25 mouse cellular contexts compared by ENCODE assay signal in the genomic region with DNA sequence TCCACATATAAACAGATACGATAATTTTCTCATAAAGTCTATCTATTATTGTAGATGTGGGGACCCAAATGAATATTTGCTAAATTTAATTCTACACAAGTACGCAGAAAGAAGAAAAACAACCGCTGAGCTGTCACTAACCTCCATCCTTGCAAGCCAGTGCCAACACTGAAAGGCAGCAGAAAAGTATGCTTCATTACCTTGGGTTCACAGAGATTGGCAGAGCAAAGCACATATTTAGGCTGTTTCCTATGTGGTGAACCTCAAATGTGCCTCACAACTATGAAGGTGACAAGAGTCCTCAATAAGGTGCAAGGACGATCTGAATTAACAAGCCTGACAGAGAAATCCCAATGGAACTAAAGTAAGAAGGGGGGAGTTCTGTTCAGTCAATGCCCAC.
DNase-seq lines count a peak whose midpoint lies in the region; ATAC-seq and TF ChIP-seq lines count a peak whose summit lies in the region.
"Had no signal": no experiment of that assay in that cellular context is flagged by ENCODE, and none has a peak within 500 bp of the region (broad histone marks: within the 10 kb centered on the region; RNA-seq: fewer than 3 reads in every experiment).

No protein-coding gene starts in this region.

- H3K27ac ChIP-seq in forebrain, embryonic 13.5 days: no peak overlapping the region
- H3K27ac ChIP-seq in forebrain, embryonic 10.5 days: no peak overlapping the region
- H3K27ac ChIP-seq in kidney, embryonic 15.5 days: peak overlapping the region; percentile 32; the same call in 1 of the 2 replicates
- no peak overlapping the region for H3K27ac ChIP-seq in forebrain, embryonic 16.5 days (ENCODE audit: low read length)
- H3K27ac ChIP-seq: embryonic facial prominence, embryonic 10.5 days; embryonic facial prominence, embryonic 13.5 days; gastrocnemius, adult 2 months; hindbrain, embryonic 12.5 days; hindbrain, embryonic 15.5 days had no signal

- no peak for TF ChIP-seq POLR2A in brain, embryonic 14.5 days (IDR thresholded peaks at IDR 0.05; ENCODE audit: borderline replicate concordance, extremely low read depth, insufficient read depth, insufficient read length, poor library complexity, severe bottlenecking)

- DNase-seq in forebrain, embryonic 10.5 days (ENCODE audit: extremely low spot score, low spot score): no peak
- no peak for DNase-seq in kidney, postnatal 36 days
- peak; percentile 58 for DNase-seq in brain, embryonic 14.5 days (ENCODE audit: low read depth)
- DNase-seq in left cerebral cortex, adult 18-20 months (ENCODE audit: low spot score in 2 of 2): no peak
- DNase-seq: adrenal gland, adult 8-10 months; adrenal gland, postnatal 25 days; cerebellum, adult 18-20 months; cerebellum, adult 9-10 months; cerebellum, postnatal 36 days; embryo, embryonic 11 days; gastrocnemius, adult 2 months; gastrocnemius, postnatal 14 days; heart, adult 11 months had no signal

- H3K9ac ChIP-seq in forebrain, embryonic 13.5 days: no peak overlapping the region
- H3K9ac ChIP-seq in kidney, embryonic 15.5 days: no peak overlapping the region
- H3K9ac ChIP-seq in forebrain, embryonic 16.5 days (replicated peaks; ENCODE audit: low read depth, low read length): no peak overlapping the region
- H3K9ac ChIP-seq: embryonic facial prominence, embryonic 13.5 days; hindbrain, embryonic 12.5 days; hindbrain, embryonic 15.5 days had no signal

- no peaks in the 10 kb centered on the region for H3K36me3 ChIP-seq in forebrain, embryonic 13.5 days (ENCODE audit: poor library complexity, severe bottlenecking)
- no peaks in the 10 kb centered on the region for H3K36me3 ChIP-seq in forebrain, embryonic 10.5 days (replicated peaks)
- no peaks in the 10 kb centered on the region for H3K36me3 ChIP-seq in kidney, embryonic 15.5 days
- H3K36me3 ChIP-seq in forebrain, embryonic 16.5 days (ENCODE audit: control insufficient read depth, insufficient read depth): no peaks in the 10 kb centered on the region
- H3K36me3 ChIP-seq: embryonic facial prominence, embryonic 10.5 days; embryonic facial prominence, embryonic 13.5 days; hindbrain, embryonic 12.5 days; hindbrain, embryonic 15.5 days had no signal

- H3K4me1 ChIP-seq in forebrain, embryonic 13.5 days: no peaks in the 10 kb centered on the region
- no peaks in the 10 kb centered on the region for H3K4me1 ChIP-seq in forebrain, embryonic 10.5 days
- no peaks in the 10 kb centered on the region for H3K4me1 ChIP-seq in kidney, embryonic 15.5 days
- H3K4me1 ChIP-seq in forebrain, embryonic 16.5 days (replicated peaks; ENCODE audit: control insufficient read depth, insufficient read depth, low read length): no peaks in the 10 kb centered on the region
- H3K4me1 ChIP-seq: embryonic facial prominence, embryonic 10.5 days; embryonic facial prominence, embryonic 13.5 days; hindbrain, embryonic 12.5 days; hindbrain, embryonic 15.5 days had no signal

- H3K9me3 ChIP-seq in forebrain, embryonic 13.5 days (replicated peaks): no peaks in the 10 kb centered on the region
- no peaks in the 10 kb centered on the region for H3K9me3 ChIP-seq in forebrain, embryonic 10.5 days
- no peaks in the 10 kb centered on the region for H3K9me3 ChIP-seq in kidney, embryonic 15.5 days (replicated peaks)
- H3K9me3 ChIP-seq in forebrain, embryonic 16.5 days (ENCODE audit: control insufficient read depth, low read length): no peaks in the 10 kb centered on the region
- H3K9me3 ChIP-seq: embryonic facial prominence, embryonic 10.5 days; embryonic facial prominence, embryonic 13.5 days; hindbrain, embryonic 12.5 days; hindbrain, embryonic 15.5 days had no signal

- no peak overlapping the region for H3K4me3 ChIP-seq in forebrain, embryonic 13.5 days
- no peak overlapping the region for H3K4me3 ChIP-seq in forebrain, embryonic 10.5 days
- H3K4me3 ChIP-seq in kidney, embryonic 15.5 days (replicated peaks): no peak overlapping the region
- no peak overlapping the region for H3K4me3 ChIP-seq in forebrain, embryonic 16.5 days (replicated peaks; ENCODE audit: low read length)
- H3K4me3 ChIP-seq: embryonic facial prominence, embryonic 10.5 days; embryonic facial prominence, embryonic 13.5 days; erythroblast, embryonic 14.5 days; gastrocnemius, adult 2 months; hindbrain, embryonic 12.5 days; hindbrain, embryonic 15.5 days had no signal

- peak; percentile 65 for ATAC-seq in forebrain, embryonic 13.5 days
- no peak for ATAC-seq in kidney, embryonic 15.5 days (replicated peaks; ENCODE audit: low FRiP score)
- ATAC-seq in forebrain, embryonic 16.5 days: 0 out of 2 replicates have a peak, but pooled peaks have one; percentile 43
- ATAC-seq: activated CD4-positive, CD25-positive, alpha-beta regulatory T cell, adult 4 months; CD4-positive, CD25-positive, alpha-beta regulatory T cell, adult 4 months; intestine, postnatal 0 days had no signal

- H3K4me2 ChIP-seq in forebrain, embryonic 13.5 days: no peak overlapping the region
- no peak overlapping the region for H3K4me2 ChIP-seq in kidney, embryonic 15.5 days
- no peak overlapping the region for H3K4me2 ChIP-seq in forebrain, embryonic 16.5 days (ENCODE audit: low read length)
- H3K4me2 ChIP-seq: embryonic facial prominence, embryonic 13.5 days; heart, embryonic 11.5 days; hindbrain, embryonic 12.5 days; hindbrain, embryonic 15.5 days had no signal

- TF ChIP-seq CTCF in brain, embryonic 14.5 days (IDR thresholded peaks at IDR 0.05; ENCODE audit: borderline replicate concordance, extremely low read depth, insufficient read depth, insufficient read length): no peak

- H3K27me3 ChIP-seq in forebrain, embryonic 13.5 days: no peaks in the 10 kb centered on the region
- H3K27me3 ChIP-seq in forebrain, embryonic 10.5 days (ENCODE audit: poor library complexity, severe bottlenecking): no peaks in the 10 kb centered on the region
- H3K27me3 ChIP-seq in kidney, embryonic 15.5 days: no peaks in the 10 kb centered on the region
- no peaks in the 10 kb centered on the region for H3K27me3 ChIP-seq in forebrain, embryonic 16.5 days (replicated peaks; ENCODE audit: control insufficient read depth, insufficient read depth, low read length)
- H3K27me3 ChIP-seq: embryonic facial prominence, embryonic 13.5 days; hindbrain, embryonic 12.5 days; hindbrain, embryonic 15.5 days had no signal

- 65% methylated on average over 4 of the region's 4 CpGs for WGBS in forebrain, embryonic 13.5 days
- 89% methylated on average over 4 of the region's 4 CpGs for WGBS in forebrain, embryonic 10.5 days
- WGBS in kidney, embryonic 15.5 days: 86% methylated on average over 4 of the region's 4 CpGs
- 63% methylated on average over 4 of the region's 4 CpGs for WGBS in forebrain, embryonic 16.5 days
